Mouse (Mus musculus) gastrocnemius, adult 2 months (tissue): ENCODE results near the gene Mapre3. TPM values are rescaled to one million over a fixed set of nuclear protein-coding genes. Genes with fewer than 3 reads are reported as not detected.
A peak's percentile ranks its signal among the peaks of the same experiment; 100 is the strongest.

Experiments
- DNase-seq: peaks from one replicate; pipeline ENCODE4 v3.0.0; 2022
- H3K27ac ChIP-seq: fragments of 200-600 bp; 2 replicates; pipeline ENCODE4 v1.8.1; 2022; ENCODE audit warnings: mild to moderate bottlenecking
- H3K4me3 ChIP-seq: fragments of 200-600 bp; 2 replicates; pipeline ENCODE4 v1.8.1; 2022; ENCODE audit warnings: mild to moderate bottlenecking, moderate library complexity
- CTCF ChIP-seq: fragments of 200-600 bp; IDR thresholded peaks from 2 replicates; pipeline ENCODE4 v1.8.1; 2022; ENCODE audit warnings: antibody characterized with exemption, mild to moderate bottlenecking, moderate library complexity
- intact Hi-C: fragments of 180-260 bp; cut with DNase I; formaldehyde crosslinking; loops from one replicate; pipeline ENCODE4 v1.15.1; 2025
- total RNA-seq, 2 experiments: library from RNA; stranded (reverse); gene quantifications; 2 replicates each; pipeline ENCODE4 v1.2.3; 2021

Gene Mapre3
- total RNA-seq, 2 experiments from 2014 or later, result 72.0 to 90.4 TPM

GRCm38 (mm10) chr5:30797982-30798381 lies 16.5 kb upstream of the Mapre3 start:
- no peak for DNase-seq
- Histone ChIP-seq H3K27ac (no peak overlapping the region), H3K4me3 (no peak overlapping the region)
- intact Hi-C loops, result loop anchor here (1.0 kb wide), 1 partner anchor 89 kb away; no protein-coding TSS in a partner anchor
- TF ChIP-seq CTCF, result no peak

DNA sequence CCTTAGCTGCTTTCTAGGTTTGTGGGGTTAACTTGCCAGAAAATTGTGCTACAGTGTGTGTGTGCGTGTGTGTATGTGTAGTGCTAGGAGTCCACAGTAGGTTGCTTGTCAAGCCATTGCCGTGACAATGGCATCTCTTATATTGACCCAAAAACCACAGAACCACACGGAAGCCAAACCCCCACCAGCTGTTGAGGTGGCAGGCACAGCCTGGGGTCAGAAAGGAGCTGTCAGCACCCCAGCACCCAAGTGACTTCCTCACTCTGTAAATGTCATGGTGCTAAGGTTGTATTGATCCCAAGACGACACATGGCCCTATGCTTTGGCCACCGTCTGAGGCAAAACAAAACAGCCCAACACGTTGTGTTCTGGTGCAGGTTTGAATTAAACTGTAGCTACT lies 15.5 kb upstream of the Mapre3 start:
- TF ChIP-seq CTCF, result no peak
- intact Hi-C loops, result loop anchor here (1.0 kb wide), 1 partner anchor 90 kb away; no protein-coding TSS in a partner anchor
- H3K4me3 ChIP-seq, result no peak overlapping the region
- DNase-seq, result no peak
- H3K27ac ChIP-seq, result no peak overlapping the region

DNA sequence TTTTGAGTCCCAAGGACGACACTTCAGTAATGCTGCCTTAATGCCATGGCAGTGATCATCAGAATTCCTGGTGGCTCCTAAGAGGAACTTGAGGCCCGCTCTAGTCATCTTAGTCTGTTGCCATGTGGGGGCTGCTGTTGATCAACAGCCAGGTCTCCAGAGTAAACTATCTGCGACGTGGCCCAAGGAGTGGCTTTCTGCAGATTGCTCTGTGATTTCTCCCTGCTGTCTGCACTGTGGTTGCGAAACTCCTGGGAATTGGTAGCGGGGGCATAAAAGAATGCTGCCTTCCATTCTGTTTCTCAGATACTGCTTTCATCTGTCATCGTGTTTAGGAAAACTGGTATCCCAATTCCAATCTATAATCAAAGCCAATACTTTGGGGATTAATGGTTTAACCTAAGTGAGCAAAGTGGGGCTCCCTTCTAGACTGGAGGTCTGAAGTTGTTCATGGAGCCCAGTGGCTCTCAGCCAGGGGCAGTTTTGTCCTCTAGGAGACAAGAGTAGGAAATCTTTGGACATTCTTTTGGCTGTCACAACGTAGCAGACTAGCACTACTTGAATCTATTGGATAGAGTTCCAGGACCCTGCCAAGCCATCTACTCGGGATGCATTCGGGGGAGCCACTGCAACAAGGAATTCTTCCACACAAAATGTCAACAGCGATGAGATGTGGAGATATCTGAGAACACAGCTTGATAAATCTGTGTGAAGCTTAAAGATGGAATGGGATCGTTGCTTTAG lies 11.5 kb upstream of the Mapre3 start:
- no peak overlapping the region for H3K4me3 ChIP-seq
- no peak for DNase-seq
- intact Hi-C loops, result no loop called here
- no peak overlapping the region for H3K27ac ChIP-seq
- no peak for TF ChIP-seq CTCF

DNA sequence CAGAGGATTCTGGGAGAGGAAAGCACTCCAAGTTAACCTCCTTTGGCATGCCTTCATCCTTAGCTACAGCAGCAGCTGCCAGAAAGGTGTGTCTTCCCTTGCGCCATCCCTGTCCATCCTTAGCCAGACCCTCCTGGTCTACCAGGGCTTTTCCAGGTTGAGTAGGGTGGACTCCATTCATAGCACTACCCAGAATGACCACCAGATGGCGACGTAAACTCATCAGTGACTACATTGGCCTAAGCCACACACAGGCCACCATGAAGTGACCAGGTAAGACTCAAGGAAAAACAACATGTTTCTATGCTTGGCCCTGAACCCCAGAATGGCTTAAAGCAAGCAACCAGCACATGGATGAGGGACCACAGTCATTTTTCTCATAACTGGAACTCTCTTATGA lies 8.3 kb upstream of the Mapre3 start:
- peak; percentile 89 for DNase-seq
- H3K27ac ChIP-seq, result no peak overlapping the region
- peak; percentile 100; the same call in 1 of the 2 replicates for TF ChIP-seq CTCF
- intact Hi-C loops, result loop anchor here (2.0 kb wide), 3 partner anchors 51 to 193 kb away; no protein-coding TSS in a partner anchor
- H3K4me3 ChIP-seq, result no peak overlapping the region

DNA sequence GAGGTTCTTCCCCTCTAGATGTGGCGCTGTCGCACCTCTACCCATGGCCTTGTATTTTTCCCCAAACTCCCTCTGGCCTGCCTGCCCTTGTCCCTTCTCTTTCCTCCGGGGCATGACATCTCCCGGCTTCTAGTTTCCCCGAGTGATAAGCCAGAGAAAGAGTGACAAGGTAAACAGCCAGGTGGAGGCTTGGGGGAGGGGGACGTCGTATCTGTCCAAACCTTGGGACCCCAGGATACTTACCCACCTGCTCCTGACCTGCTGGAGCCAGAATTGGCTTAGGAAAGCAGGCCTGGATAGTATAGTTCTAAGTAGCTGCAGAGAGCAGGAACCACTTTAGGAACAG lies 652 bp downstream of the Mapre3 start:
- peak overlapping the region; percentile 90 for H3K4me3 ChIP-seq
- H3K27ac ChIP-seq, result peak overlapping the region; percentile 95
- TF ChIP-seq CTCF, result no peak
- no peak for DNase-seq
- intact Hi-C loops, result loop anchor here (2.0 kb wide), 1 partner anchor 102 kb away; no protein-coding TSS in a partner anchor

DNA sequence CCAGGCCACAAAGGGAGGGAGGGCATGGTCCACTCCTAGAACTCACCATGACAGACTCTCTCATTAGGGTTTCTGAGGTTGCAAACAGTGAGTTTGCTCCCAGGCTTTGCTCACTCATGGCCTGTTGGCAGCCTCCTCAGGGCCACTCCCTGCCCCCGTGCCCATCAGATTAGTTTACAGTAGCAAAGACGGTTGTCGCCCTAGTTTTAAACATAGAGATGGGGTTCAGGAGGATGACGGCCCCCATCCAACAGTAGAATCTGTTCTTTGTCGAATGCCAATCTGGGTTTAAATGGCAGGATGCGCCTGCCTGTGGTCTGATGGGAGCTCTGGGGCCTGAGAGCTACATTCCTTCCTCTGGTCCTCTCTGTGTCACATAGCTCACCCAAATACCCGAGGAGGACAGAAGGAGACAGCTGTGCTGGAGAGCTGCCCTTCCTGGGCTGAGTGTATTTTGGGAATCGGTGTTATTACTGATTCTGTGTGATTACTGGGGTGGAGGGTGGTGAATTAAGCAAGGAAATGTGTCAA lies 1.9 kb downstream of the Mapre3 start:
- peak overlapping the region; percentile 95 for H3K27ac ChIP-seq
- TF ChIP-seq CTCF, result peak; percentile 3; the same call in 1 of the 2 replicates
- intact Hi-C loops, result no loop called here
- peak overlapping the region; percentile 90 for H3K4me3 ChIP-seq
- peak; percentile 75 for DNase-seq

DNA sequence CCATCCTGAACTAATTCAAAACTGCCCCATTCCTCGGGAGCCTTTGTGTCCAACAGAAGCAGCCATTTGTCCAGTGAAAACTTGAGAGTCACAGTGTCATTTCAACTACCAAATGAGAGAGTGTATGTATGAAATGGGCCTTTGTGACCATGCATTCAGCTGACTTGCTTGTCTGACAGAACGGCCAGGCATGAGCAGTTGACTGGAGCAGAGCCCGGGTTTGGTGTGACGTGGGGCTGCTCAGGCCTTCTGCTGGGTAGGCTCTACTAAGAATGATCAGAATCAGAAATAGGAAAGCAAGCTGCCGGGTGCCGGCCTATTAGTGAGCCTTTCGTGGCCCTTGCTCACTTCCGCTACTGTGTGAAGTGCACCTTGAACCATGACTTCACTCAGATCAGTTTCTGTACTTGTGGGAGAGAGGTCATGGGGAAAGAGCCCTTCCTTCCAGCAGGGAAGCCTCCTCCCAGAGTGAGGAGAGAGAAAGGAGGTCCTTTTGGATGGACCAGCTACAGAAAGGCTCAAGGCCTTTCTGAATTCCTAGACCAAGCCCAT lies 4.4 kb downstream of the Mapre3 start:
- TF ChIP-seq CTCF, result no peak
- intact Hi-C loops, result no loop called here
- Histone ChIP-seq H3K4me3 (no peak overlapping the region), H3K27ac (peak overlapping the region; percentile 36; the same call in 1 of the 2 replicates)
- DNase-seq, result peak; percentile 47

GRCm38 (mm10) chr5:30822689-30823088 lies 8.2 kb downstream of the Mapre3 start:
- peak; percentile 53 for DNase-seq
- intact Hi-C loops, result no loop called here
- no peak for TF ChIP-seq CTCF
- Histone ChIP-seq H3K4me3 (no peak overlapping the region), H3K27ac (peak overlapping the region; percentile 78)

DNA sequence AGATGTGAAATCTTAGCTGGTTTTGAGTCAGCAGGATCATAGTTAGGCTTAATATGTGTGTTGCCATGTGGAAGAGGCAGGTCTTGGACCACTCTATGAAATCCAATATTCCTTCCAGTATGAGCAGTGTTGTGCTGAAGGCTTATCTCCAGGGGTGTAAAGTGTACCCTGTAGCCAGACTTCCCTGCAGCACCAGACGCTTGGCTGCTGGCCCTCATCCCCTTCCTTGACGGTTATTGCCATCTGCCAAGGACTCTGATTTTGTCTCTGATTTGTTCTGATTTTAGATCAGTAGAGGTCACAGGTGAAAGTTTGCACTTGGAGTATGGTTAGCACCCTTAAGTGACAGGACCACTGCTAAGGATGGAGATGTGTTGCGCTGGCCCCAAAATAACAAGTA lies 8.7 kb downstream of the Mapre3 start:
- no peak overlapping the region for H3K4me3 ChIP-seq
- no peak for TF ChIP-seq CTCF
- intact Hi-C loops, result no loop called here
- peak overlapping the region; percentile 78 for H3K27ac ChIP-seq
- peak; percentile 38 for DNase-seq

- intact Hi-C loops, result no loop called here
- TF ChIP-seq CTCF, result no peak
- DNase-seq, result no peak
- H3K27ac ChIP-seq, result peak overlapping the region; percentile 76
- H3K4me3 ChIP-seq, result no peak overlapping the region
These were observed 9.9 kb downstream of the Mapre3 start for GRCm38 (mm10) chr5:30824124-30824988.

- Histone ChIP-seq H3K4me3 (no peak overlapping the region), H3K27ac (peak overlapping the region; percentile 76)
- no peak for TF ChIP-seq CTCF
- DNase-seq, result peak; percentile 75
- intact Hi-C loops, result no loop called here
These were observed 10.7 kb downstream of the Mapre3 start for GRCm38 (mm10) chr5:30825166-30825565.

- Histone ChIP-seq H3K27ac (peak overlapping the region; percentile 76), H3K4me3 (no peak overlapping the region)
- intact Hi-C loops, result no loop called here
- DNase-seq, result no peak
- no peak for TF ChIP-seq CTCF
These were observed 11.4 kb downstream of the Mapre3 start for GRCm38 (mm10) chr5:30825821-30826220.

DNA sequence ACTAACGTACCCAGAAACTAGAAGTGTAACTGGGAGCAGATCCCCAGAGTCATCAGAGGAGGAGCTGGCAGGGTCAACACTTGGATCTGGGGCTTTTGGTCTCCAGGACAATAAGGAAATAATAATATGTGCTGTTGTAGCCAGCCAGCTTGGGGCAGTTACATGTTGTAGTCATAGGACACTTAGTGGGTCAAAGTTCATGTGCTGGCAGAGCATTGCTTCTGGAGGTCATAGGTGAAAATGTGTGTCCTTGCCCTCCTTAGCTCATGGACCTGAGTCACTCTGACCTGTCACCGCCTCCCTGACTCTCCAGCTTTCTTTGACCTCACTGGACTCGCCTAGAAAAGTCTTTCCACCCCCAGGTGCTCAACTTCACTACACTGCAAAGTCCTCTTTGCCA lies 19.0 kb downstream of the Mapre3 start:
- intact Hi-C loops, result no loop called here
- H3K4me3 ChIP-seq, result no peak overlapping the region
- no peak for DNase-seq
- TF ChIP-seq CTCF, result no peak
- H3K27ac ChIP-seq, result no peak overlapping the region
